Mouse (Mus musculus): Measurements from ENCODE around the gene Ubtf. TPM values are rescaled to one million over a fixed set of nuclear protein-coding genes. Genes with fewer than 3 reads are reported as not detected.
A peak's percentile ranks its signal among the peaks of the same experiment; 100 is the strongest.
"Not testable (repeated sequence)": the region's sequence is repeated elsewhere in the genome, so short reads cannot be mapped to it uniquely, and the experiment has no call there.

The Ubtf gene
- 86.0 and 93.2 TPM in 2 replicates for polyA plus RNA-seq (2014; fragmentation: Nextera tagmentation; extraction: Ambion mirVana)

GRCm38 (mm10) chr11:102319410-102319792 is at the start of gene Ubtf:
Ubtf (minus strand) TSS chr11:102319742.
- DNase-seq (ENCODE audit: low spot score), result peak; percentile 83
- Histone ChIP-seq H3K4me2 (ENCODE audit: low read depth) (peak within 1 kb of the TSS; percentile 80), H3K9ac (ENCODE audit: low read length) (peak within 1 kb of the TSS; percentile 100), H3K36me3 (ENCODE audit: control insufficient read depth, insufficient read depth, low read length) (no peaks in the 10 kb centered on the region; the same call in 1 of the 2 replicates), H3K4me1 (ENCODE audit: control insufficient read depth, insufficient read depth, low read length) (peaks cover 18% of the 10 kb centered on the region), H3K4me3 (ENCODE audit: low read depth, low read length) (peak within 1 kb of the TSS; percentile 100), H3K9me3 (ENCODE audit: control insufficient read depth, low read length) (no peaks in the 10 kb centered on the region), H3K27me3 (ENCODE audit: control insufficient read depth, insufficient read depth, low read length) (no peaks in the 10 kb centered on the region; the same call in 1 of the 2 replicates), H3K27ac (ENCODE audit: low read depth, low read length) (peak within 1 kb of the TSS; percentile 99)
- under 1% methylated on average over 25 of the region's 25 CpGs for WGBS
- peak; percentile 3; the same call in 1 of the 2 replicates for ATAC-seq (ENCODE audit: insufficient read depth, low FRiP score, low TSS enrichment)

GRCm38 (mm10) chr11:102369263-102369662 is 49.7 kb upstream of the Ubtf start:
- no peaks in the 10 kb centered on the region for H3K4me1 ChIP-seq (ENCODE audit: control insufficient read depth, insufficient read depth, low read length)
- WGBS, result 81% methylated on average over 4 of the region's 4 CpGs
- no peak overlapping the region for H3K4me2 ChIP-seq (ENCODE audit: low read depth)

DNA sequence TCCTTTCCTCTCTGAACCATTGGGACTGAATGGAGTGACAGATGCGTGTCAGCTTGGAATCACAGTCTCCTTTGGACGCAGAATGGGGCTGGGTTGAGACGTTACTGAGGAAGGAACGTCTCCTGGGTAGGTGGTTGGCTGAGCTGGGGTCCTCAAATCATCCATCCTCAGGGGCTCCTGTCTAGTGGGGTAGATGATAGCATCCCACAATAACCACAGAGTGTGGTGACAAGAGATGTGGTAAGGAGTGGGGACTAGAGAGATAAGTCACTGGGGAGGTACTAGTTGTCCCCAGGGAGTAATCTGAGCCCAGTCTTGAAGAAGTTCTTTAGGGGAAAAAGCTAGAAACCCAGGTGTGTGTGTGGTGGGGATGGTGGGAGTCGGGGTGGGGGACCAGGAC is 48.8 kb upstream of the Ubtf start:
- H3K4me3 ChIP-seq (ENCODE audit: low read depth, low read length), result no peak overlapping the region
- no peaks in the 10 kb centered on the region for H3K36me3 ChIP-seq (ENCODE audit: control insufficient read depth, insufficient read depth, low read length)
- H3K27ac ChIP-seq (ENCODE audit: low read depth, low read length), result no peak overlapping the region
- no peaks in the 10 kb centered on the region for H3K9me3 ChIP-seq (ENCODE audit: control insufficient read depth, low read length)
- no peak for DNase-seq (ENCODE audit: low spot score)
- no peak overlapping the region for H3K9ac ChIP-seq (ENCODE audit: low read length)
- no peak overlapping the region for H3K4me2 ChIP-seq (ENCODE audit: low read depth)
- H3K4me1 ChIP-seq (ENCODE audit: control insufficient read depth, insufficient read depth, low read length), result no peaks in the 10 kb centered on the region
- 78% methylated on average over 5 of the region's 5 CpGs for WGBS
- no peaks in the 10 kb centered on the region for H3K27me3 ChIP-seq (ENCODE audit: control insufficient read depth, insufficient read depth, low read length)
- no peak for ATAC-seq (ENCODE audit: insufficient read depth, low FRiP score, low TSS enrichment)

More at GRCm38 (mm10) chr11:102369263-102369662, 49.7 kb upstream of the Ubtf start:
- H3K4me3 ChIP-seq (ENCODE audit: low read depth, low read length), result no peak overlapping the region
- no peak for ATAC-seq (ENCODE audit: insufficient read depth, low FRiP score, low TSS enrichment)
- no peaks in the 10 kb centered on the region for H3K36me3 ChIP-seq (ENCODE audit: control insufficient read depth, insufficient read depth, low read length)
- H3K27ac ChIP-seq (ENCODE audit: low read depth, low read length), result no peak overlapping the region
- H3K27me3 ChIP-seq (ENCODE audit: control insufficient read depth, insufficient read depth, low read length), result no peaks in the 10 kb centered on the region
- no peaks in the 10 kb centered on the region for H3K9me3 ChIP-seq (ENCODE audit: control insufficient read depth, low read length)
- no peak for DNase-seq (ENCODE audit: low spot score)
- no peak overlapping the region for H3K9ac ChIP-seq (ENCODE audit: low read length)

GRCm38 (mm10) chr11:102367504-102368280 is 48.1 kb upstream of the Ubtf start:
- ATAC-seq (ENCODE audit: insufficient read depth, low FRiP score, low TSS enrichment), result no peak
- WGBS, result 83% methylated on average over 9 of the region's 9 CpGs

DNA sequence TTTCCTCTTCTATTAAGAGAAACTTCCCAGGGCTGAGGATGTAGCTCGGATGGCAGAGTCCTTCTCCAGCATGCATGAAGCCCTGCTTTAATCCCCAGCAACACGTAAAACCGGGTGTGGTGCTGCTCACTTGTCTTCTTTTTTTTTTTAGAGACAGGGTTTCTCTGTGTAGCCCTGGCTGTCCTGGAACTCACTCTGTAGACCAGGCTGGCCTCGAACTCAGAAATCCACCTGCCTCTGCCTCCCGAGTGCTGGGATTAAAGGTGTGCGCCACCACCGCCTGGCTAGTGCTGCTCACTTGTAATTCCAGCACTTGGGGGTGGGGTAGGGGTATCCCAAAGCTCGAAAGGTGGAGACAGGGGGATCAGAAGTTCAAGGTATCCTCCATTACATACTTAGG is 46.6 kb upstream of the Ubtf start, which contains the start of gene Slc4a1:
TSS of gene Slc4a1 (minus strand) at position 101 of the 400 bp plus-strand sequence.
- WGBS, result 88% methylated on average over 8 of the region's 8 CpGs
- ATAC-seq (ENCODE audit: insufficient read depth, low FRiP score, low TSS enrichment), result not testable (repeated sequence)

More at GRCm38 (mm10) chr11:102367504-102368280, 48.1 kb upstream of the Ubtf start:
- no peaks in the 10 kb centered on the region for H3K4me1 ChIP-seq (ENCODE audit: control insufficient read depth, insufficient read depth, low read length)
- no peak overlapping the region for H3K4me3 ChIP-seq (ENCODE audit: low read depth, low read length)
- H3K27me3 ChIP-seq (ENCODE audit: control insufficient read depth, insufficient read depth, low read length), result no peaks in the 10 kb centered on the region
- H3K9ac ChIP-seq (ENCODE audit: low read length), result no peak overlapping the region
- no peak overlapping the region for H3K4me2 ChIP-seq (ENCODE audit: low read depth)
- no peaks in the 10 kb centered on the region for H3K36me3 ChIP-seq (ENCODE audit: control insufficient read depth, insufficient read depth, low read length)
- no peaks in the 10 kb centered on the region for H3K9me3 ChIP-seq (ENCODE audit: control insufficient read depth, low read length)
- H3K27ac ChIP-seq (ENCODE audit: low read depth, low read length), result no peak overlapping the region
- no peak for DNase-seq (ENCODE audit: low spot score)

GRCm38 (mm10) chr11:102365699-102366098 is 46.2 kb upstream of the Ubtf start:
- Histone ChIP-seq H3K36me3 (ENCODE audit: control insufficient read depth, insufficient read depth, low read length) (no peaks in the 10 kb centered on the region), H3K4me3 (ENCODE audit: low read depth, low read length) (no peak overlapping the region), H3K27me3 (ENCODE audit: control insufficient read depth, insufficient read depth, low read length) (no peaks in the 10 kb centered on the region), H3K4me1 (ENCODE audit: control insufficient read depth, insufficient read depth, low read length) (no peaks in the 10 kb centered on the region), H3K27ac (ENCODE audit: low read depth, low read length) (no peak overlapping the region), H3K9ac (ENCODE audit: low read length) (no peak overlapping the region), H3K9me3 (ENCODE audit: control insufficient read depth, low read length) (no peaks in the 10 kb centered on the region), H3K4me2 (ENCODE audit: low read depth) (no peak overlapping the region)
- WGBS, result 53% methylated on average over 4 of the region's 4 CpGs
- ATAC-seq (ENCODE audit: insufficient read depth, low FRiP score, low TSS enrichment) (no peak), DNase-seq (ENCODE audit: low spot score) (no peak)

More for the DNA sequence above, 46.6 kb upstream of the Ubtf start, which contains the start of gene Slc4a1:
- H3K36me3 ChIP-seq (ENCODE audit: control insufficient read depth, insufficient read depth, low read length); H3K4me2 ChIP-seq (ENCODE audit: low read depth); H3K4me1 ChIP-seq (ENCODE audit: control insufficient read depth, insufficient read depth, low read length); DNase-seq (ENCODE audit: low spot score); H3K9me3 ChIP-seq (ENCODE audit: control insufficient read depth, low read length); H3K4me3 ChIP-seq (ENCODE audit: low read depth, low read length); H3K27me3 ChIP-seq (ENCODE audit: control insufficient read depth, insufficient read depth, low read length); H3K9ac ChIP-seq (ENCODE audit: low read length); H3K27ac ChIP-seq (ENCODE audit: low read depth, low read length): not testable (repeated sequence)

DNA sequence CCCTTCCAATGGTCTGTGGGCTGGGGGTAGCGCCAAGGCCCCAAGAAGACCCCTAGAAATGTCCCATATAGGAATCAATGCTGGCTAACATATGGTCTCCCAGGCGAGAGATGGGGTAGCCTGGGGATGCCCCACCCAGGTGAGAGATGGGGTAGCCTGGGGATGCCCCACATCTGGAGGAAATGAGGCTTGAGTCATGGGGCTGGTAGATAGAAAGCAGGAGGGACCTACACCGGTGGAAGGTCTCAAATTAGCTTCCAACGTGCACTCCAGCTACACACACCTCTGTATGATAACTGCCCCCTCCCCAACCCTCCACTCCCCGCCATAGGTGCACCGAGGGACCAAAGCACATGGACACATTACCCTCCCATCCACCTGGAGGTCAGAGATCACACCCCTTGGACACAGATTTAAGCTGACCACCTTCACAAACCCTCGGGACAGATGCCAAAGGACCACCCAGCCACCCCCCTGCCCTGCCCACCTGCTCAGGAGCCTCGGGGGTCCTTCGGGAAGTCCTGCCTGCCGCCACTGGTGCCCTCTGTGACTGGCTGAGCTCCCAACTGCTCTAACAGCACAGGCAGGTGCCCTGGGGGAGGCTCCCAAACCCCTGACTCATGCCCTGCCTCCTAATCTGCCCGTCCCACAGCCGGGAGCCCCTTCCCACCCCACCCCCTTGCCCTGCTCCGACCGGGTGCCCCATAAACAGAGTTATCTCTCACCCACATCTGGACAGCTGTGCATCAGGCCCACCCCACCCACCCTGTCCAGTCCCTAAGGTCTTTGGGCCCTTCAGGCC is 45.2 kb upstream of the Ubtf start:
- WGBS, result 72% methylated on average over 14 of the region's 14 CpGs
- Histone ChIP-seq H3K4me1 (ENCODE audit: control insufficient read depth, insufficient read depth, low read length) (no peaks in the 10 kb centered on the region), H3K4me3 (ENCODE audit: low read depth, low read length) (no peak overlapping the region), H3K9ac (ENCODE audit: low read length) (no peak overlapping the region), H3K27me3 (ENCODE audit: control insufficient read depth, insufficient read depth, low read length) (no peaks in the 10 kb centered on the region), H3K27ac (ENCODE audit: low read depth, low read length) (no peak overlapping the region), H3K9me3 (ENCODE audit: control insufficient read depth, low read length) (no peaks in the 10 kb centered on the region), H3K36me3 (ENCODE audit: control insufficient read depth, insufficient read depth, low read length) (no peaks in the 10 kb centered on the region), H3K4me2 (ENCODE audit: low read depth) (no peak overlapping the region)
- ATAC-seq (ENCODE audit: insufficient read depth, low FRiP score, low TSS enrichment), result no peak
- DNase-seq (ENCODE audit: low spot score), result no peak

- Histone ChIP-seq H3K9me3 (ENCODE audit: control insufficient read depth, low read length) (no peaks in the 10 kb centered on the region), H3K4me1 (ENCODE audit: control insufficient read depth, insufficient read depth, low read length) (no peaks in the 10 kb centered on the region), H3K4me3 (ENCODE audit: low read depth, low read length) (no peak overlapping the region), H3K4me2 (ENCODE audit: low read depth) (no peak overlapping the region), H3K27me3 (ENCODE audit: control insufficient read depth, insufficient read depth, low read length) (no peaks in the 10 kb centered on the region), H3K9ac (ENCODE audit: low read length) (no peak overlapping the region), H3K27ac (ENCODE audit: low read depth, low read length) (no peak overlapping the region), H3K36me3 (ENCODE audit: control insufficient read depth, insufficient read depth, low read length) (no peaks in the 10 kb centered on the region)
- no peak for DNase-seq (ENCODE audit: low spot score)
- WGBS, result 52% methylated on average over 2 of the region's 2 CpGs
- no peak for ATAC-seq (ENCODE audit: insufficient read depth, low FRiP score, low TSS enrichment)
Observed at GRCm38 (mm10) chr11:102363623-102364022, 44.1 kb upstream of the Ubtf start.
